Mouse (Mus musculus) cerebellum, postnatal 25 days (tissue): Measurements from ENCODE around the gene Ifi208.
"Not testable (repeated sequence)": the region's sequence is repeated elsewhere in the genome, so short reads cannot be mapped to it uniquely, and the experiment has no call there.

Experiments used
- DNase-seq, 2 experiments: peaks; one replicate each; pipeline ENCODE4 v3.0.0; 2021; ENCODE audit warnings: mixed read lengths in 2 of 2

The Ifi208 gene

GRCm38 (mm10) chr1:173673458-173674097 is at the start of gene Ifi208:
Gene Ifi208 (plus strand): TSS chr1:173673675.
- not testable (repeated sequence) for DNase-seq

DNA sequence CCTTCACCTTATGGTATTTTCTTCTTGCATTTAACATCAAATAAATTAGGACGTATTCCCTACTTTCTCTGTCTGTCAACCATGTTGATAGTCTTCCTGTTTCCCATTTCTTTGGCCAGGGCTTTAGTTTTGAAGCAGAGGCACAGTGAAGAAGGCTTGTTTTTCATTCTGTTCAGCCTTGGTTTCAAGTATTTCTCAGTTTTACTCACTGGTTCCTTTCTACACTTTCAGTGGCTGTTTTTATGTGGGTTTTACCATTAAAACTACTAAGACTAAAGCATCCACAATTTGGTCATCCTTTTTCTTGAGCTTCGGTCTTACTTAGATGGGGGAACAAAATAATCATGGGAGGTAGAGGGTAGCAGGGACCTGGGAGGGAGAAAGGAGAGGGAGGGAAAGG is 49.4 kb upstream of the Ifi208 start:
- no peak for DNase-seq

GRCm38 (mm10) chr1:173626686-173627085 is 46.8 kb upstream of the Ifi208 start:
- no peak for DNase-seq

DNA sequence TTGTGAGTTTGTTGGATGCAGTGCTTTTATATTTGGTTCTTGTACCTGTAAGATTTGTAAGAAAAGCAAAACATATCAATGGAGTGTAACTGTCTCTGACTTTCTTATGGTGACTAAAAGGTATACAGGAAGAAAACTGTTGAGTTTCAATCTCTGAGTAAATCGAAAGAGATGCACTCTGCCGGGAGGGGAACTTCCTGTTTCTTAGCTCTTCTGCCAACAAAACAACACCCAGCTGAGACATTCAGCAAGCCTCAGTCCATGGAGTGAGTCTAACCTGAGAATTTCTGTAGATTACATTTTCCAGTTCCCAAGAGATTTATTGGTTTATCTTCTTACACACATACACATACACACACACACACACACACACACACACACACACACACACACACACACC is 42.9 kb upstream of the Ifi208 start, which contains the start of gene Ifi209:
Gene Ifi209, plus strand, starts transcription at position 296 of the 400 bp plus-strand sequence.
- not testable (repeated sequence) for DNase-seq

DNA sequence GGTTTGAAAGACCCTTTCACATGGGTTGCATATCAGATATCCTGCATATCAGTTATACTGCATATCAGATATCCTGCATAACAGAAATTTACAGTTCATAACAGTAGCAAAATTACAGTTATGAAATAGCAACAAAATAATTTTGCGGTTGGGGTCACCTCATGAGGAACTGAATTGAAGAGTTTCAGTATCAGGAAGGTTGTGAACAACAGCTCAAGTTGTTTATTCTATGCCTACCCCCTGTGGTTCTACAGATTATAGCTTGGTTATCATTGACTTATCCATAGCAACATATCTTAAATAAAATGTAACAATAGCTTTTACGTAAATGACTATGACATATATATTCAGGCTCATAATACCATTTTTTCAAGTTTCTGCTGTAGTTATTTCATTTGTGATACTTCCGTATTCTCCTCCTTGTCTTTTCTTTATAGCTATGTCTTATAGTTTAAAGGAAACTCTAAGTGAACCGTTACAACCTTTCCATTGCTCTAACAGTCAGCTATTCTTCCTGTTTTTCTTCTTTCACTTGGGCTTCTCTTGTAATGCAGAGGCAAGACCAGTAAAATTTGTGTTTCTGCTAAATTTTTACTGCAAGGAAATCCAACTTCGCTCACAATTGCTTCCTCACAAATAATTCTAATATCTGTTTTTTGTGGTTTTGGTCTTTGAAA is 39.4 kb upstream of the Ifi208 start:
- DNase-seq: no peak

GRCm38 (mm10) chr1:173645393-173645792 is 28.1 kb upstream of the Ifi208 start:
- no peak for DNase-seq

- no peak for DNase-seq
These were observed 15.5 kb upstream of the Ifi208 start for GRCm38 (mm10) chr1:173657973-173658372.

- not testable (repeated sequence) for DNase-seq
These were observed 5.1 kb downstream of the Ifi208 start for GRCm38 (mm10) chr1:173678605-173679004.

DNA sequence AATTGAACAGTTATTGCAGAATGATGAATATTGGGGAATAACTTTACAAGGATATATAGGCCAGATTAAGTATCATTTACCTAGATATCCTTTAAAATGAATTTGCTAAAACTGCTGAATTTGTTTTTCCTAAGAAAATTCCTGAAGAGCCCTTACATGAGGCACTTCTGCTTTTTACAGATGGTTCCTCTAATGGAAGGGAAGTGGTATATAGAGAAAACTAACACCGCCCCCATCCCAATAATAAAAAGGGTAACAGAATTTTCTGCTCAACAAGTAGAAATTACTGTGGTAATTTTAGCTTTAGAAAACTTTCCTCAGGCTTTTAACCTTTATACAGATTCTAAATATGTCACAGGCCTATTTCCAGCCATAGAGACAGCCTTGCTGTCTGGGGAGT is 20.8 kb downstream of the Ifi208 start:
- DNase-seq: no peak

DNA sequence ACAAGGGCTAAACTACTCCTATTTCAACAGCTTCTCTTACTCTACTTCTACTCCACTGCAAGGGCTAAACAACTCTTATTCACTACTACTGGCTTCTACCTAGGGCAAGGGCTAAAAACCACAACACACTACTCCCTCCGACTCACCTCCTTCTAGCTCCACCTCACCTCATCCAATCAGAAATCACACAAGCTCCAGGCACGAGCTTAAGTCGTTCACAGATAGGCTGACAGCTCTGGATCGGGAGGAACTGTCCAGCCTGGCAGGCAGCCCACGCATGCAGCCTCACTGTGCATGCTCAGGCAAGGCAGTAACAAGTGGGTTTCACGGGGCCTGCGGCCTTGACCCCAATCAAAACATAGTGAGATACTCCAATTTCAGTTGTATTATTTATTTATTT is 59.7 kb downstream of the Ifi208 start:
- peak in 1 of 2 experiments; percentile 5 for DNase-seq

DNA sequence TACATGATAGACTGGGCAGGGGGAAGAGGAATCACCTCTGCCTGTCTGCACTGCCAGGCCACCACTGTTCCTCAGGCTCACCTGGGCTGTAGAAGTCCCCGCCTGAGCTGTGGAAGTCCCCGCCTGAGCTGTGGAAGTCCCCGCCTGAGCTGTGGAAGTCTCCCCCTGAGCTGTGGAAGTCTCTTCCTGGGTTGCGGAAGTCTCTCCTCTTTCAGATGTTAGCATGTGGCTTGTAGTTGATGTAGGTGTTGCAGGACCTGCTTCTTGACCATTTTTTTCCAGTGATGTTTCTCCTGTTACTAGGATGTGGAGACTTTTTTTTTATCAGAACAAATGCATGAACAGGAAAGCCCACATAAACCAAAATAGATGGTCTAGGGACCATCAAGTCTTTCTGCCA is 61.5 kb downstream of the Ifi208 start:
- not testable (repeated sequence) for DNase-seq

GRCm38 (mm10) chr1:173736986-173737385 is 63.5 kb downstream of the Ifi208 start:
- DNase-seq: no peak

- DNase-seq: no peak
These were observed 67.1 kb downstream of the Ifi208 start for GRCm38 (mm10) chr1:173740537-173740936.

DNA sequence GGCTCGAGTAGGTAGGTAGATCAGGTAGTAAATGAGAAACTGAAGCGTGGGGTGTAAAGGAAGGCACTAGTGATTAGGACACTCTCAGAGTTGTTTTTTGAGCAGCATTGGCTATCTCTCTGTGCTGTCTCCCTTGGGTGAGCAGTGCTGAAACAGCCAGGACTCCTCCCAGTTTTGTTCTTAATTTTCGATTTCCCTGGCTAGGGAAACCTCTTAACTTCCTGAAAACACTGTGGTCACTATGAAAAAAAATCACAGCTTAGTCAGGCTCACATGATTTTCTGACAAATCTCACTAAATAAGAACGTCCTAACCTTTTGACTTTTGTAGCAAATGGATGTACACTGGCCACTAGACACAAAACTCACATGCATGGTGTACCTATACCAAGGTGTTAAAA is 68.2 kb downstream of the Ifi208 start, which contains the start of gene Ifi207:
Gene Ifi207, minus strand, starts transcription at position 92 of the 400 bp plus-strand sequence.
- no peak for DNase-seq

- DNase-seq: no peak
These were observed 68.8 kb downstream of the Ifi208 start for GRCm38 (mm10) chr1:173742262-173742661.
